Mouse (Mus musculus): ENCODE measurements around the gene Ighmbp2. TPM values are rescaled to one million over a fixed set of nuclear protein-coding genes. Genes with fewer than 3 reads are reported as not detected.

The Ighmbp2 gene
- total RNA-seq, 1 experiment, result 13.2 TPM

DNA sequence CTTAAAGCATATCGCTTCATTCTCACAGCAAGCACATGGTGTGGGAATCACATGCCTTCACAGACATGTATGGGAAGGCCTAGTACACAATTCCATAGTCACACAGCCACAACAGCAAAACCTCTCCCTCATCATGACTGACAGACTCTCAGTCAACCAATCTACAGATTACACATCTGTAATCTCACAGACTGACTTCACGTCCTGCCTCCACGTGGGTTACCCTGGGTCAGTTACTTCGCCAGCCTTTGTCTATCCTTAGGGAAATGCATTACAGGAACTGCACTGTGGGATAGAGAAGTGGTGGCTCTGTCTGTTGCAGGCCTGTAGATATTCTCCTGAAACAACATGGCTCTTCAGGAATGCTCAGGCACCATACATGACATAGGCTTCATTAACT, 931 bp downstream of the Ighmbp2 start:
- DNase-seq (ENCODE audit: low read depth, low spot score), result no peak
- Histone ChIP-seq H3K4me3 (ENCODE audit: insufficient read depth in 1 of 2, low read depth in 1 of 2, low read length in 2 of 2, poor library complexity in 1 of 2, severe bottlenecking in 1 of 2) (peak overlapping the region; percentile 86 to 95), H3K36me3 (ENCODE audit: control insufficient read depth, insufficient read depth, low read length, poor library complexity, severe bottlenecking) (peaks cover 28% of the 10 kb centered on the region), H3K4me1 (ENCODE audit: control insufficient read depth in 2 of 2, insufficient read depth in 2 of 2, low read length in 2 of 2, poor library complexity in 1 of 2) (peaks cover 3 to 4% of the 10 kb centered on the region in 2 experiments; a peak in 2 of 4 replicates), H3K9ac (ENCODE audit: insufficient read depth, low read depth, low read length, poor library complexity, severe bottlenecking) (peak overlapping the region; percentile 83), H3K27ac (ENCODE audit: insufficient read depth, low read depth, low read length, poor library complexity, severe bottlenecking) (no peak overlapping the region), H3K9me3 (ENCODE audit: control insufficient read depth, insufficient read depth, low read depth, low read length) (no peaks in the 10 kb centered on the region)
- in situ Hi-C loops (cut with MboI; ENCODE audit: low sequenced_read_pairs in 2 of 2, unreplicated experiment in 2 of 2), result no loop called here
- TF ChIP-seq HCFC1 (IDR thresholded peaks at IDR 0.05; ENCODE audit: borderline replicate concordance, insufficient read depth, low read length), result no peak
- TF ChIP-seq CHD2 (IDR thresholded peaks at IDR 0.05; ENCODE audit: low read depth, low read length), result no peak
- no peak for TF ChIP-seq MAFK (IDR thresholded peaks at IDR 0.05; ENCODE audit: insufficient read depth, low read depth, low read length)
- no peak for TF ChIP-seq ZC3H11A (IDR thresholded peaks at IDR 0.05; ENCODE audit: borderline replicate concordance, low read depth, low read length)
- TF ChIP-seq ZNF384 (IDR thresholded peaks at IDR 0.05; ENCODE audit: low read depth, low read length), result no peak

DNA sequence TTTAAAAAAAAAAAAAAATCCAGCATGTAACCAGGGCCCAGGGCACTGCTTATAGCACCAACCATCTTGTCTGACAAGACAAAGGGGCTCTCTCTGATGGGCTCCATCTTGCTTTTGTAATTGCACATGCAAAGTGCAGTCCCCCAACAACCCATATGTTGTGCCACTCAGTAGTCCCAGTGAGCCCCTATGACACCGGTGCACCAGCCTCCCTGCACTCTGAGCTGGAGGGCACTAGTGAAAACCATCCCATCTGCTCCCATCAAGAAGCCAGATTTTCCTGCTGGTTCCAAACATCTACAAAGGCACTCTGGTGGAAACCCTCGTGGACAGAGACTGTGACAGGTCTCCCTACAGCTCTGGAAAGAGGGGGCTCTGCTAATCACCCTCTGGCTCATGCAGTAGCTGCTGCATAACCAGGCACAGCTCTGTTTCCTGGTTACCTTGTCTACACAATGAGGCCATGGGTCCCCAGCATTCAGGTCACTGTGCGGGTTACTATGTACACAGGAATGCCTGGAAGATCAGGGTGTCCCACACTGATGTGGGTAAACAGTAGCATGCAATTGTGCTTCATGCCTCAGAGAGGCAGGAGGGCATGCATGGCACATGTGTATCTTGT, 7.0 kb downstream of the Ighmbp2 start:
- Histone ChIP-seq H3K36me3 (ENCODE audit: control insufficient read depth, insufficient read depth, low read length, poor library complexity, severe bottlenecking) (peaks cover 43% of the 10 kb centered on the region), H3K9me3 (ENCODE audit: control insufficient read depth, insufficient read depth, low read depth, low read length) (no peaks in the 10 kb centered on the region), H3K4me1 (ENCODE audit: control insufficient read depth in 2 of 2, insufficient read depth in 2 of 2, low read length in 2 of 2, poor library complexity in 1 of 2) (0 out of 4 replicates have a peak, but pooled peaks cover 0 to 2% of the 10 kb centered on the region in 2 experiments), H3K4me3 (ENCODE audit: insufficient read depth in 1 of 2, low read depth in 1 of 2, low read length in 2 of 2, poor library complexity in 1 of 2, severe bottlenecking in 1 of 2) (no peak overlapping the region), H3K27ac (ENCODE audit: insufficient read depth, low read depth, low read length, poor library complexity, severe bottlenecking) (no peak overlapping the region), H3K9ac (ENCODE audit: insufficient read depth, low read depth, low read length, poor library complexity, severe bottlenecking) (no peak overlapping the region)
- in situ Hi-C loops (cut with MboI; ENCODE audit: low sequenced_read_pairs in 2 of 2, unreplicated experiment in 2 of 2), result no loop called here
- TF ChIP-seq MAFK (IDR thresholded peaks at IDR 0.05; ENCODE audit: insufficient read depth, low read depth, low read length), result no peak
- DNase-seq (ENCODE audit: low read depth, low spot score), result no peak

DNA sequence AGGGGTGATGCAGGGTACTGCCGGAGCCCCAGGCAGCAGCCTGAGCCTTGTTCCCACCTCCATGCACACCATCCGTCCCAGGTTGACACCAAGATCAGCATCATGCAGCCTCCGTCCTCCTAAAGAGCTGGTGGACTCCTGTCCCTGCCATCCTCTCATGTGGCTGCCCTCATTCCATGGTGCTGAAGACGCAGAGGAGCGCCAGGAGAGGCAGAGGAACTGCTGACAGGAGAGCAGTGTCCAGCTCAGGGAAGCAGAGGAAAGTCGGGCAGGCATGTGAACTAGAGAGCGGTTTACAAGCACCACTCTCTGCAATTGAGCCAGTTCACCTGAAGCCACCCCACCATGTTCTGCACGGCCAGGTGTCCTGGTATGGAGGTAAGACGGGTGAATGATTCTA, 9.5 kb downstream of the Ighmbp2 start:
- no peaks in the 10 kb centered on the region for H3K9me3 ChIP-seq (ENCODE audit: control insufficient read depth, insufficient read depth, low read depth, low read length)
- 0 out of 4 replicates have a peak, but pooled peaks cover 0 to 2% of the 10 kb centered on the region in 2 experiments for H3K4me1 ChIP-seq (ENCODE audit: control insufficient read depth in 2 of 2, insufficient read depth in 2 of 2, low read length in 2 of 2, poor library complexity in 1 of 2)
- no peak overlapping the region for H3K27ac ChIP-seq (ENCODE audit: insufficient read depth, low read depth, low read length, poor library complexity, severe bottlenecking)
- in situ Hi-C loops (cut with MboI; ENCODE audit: low sequenced_read_pairs in 2 of 2, unreplicated experiment in 2 of 2), result no loop called here
- TF ChIP-seq ZC3H11A (IDR thresholded peaks at IDR 0.05; ENCODE audit: borderline replicate concordance, low read depth, low read length) (no peak), HCFC1 (IDR thresholded peaks at IDR 0.05; ENCODE audit: borderline replicate concordance, insufficient read depth, low read length) (no peak), MAFK (IDR thresholded peaks at IDR 0.05; ENCODE audit: insufficient read depth, low read depth, low read length) (no peak), ZNF384 (IDR thresholded peaks at IDR 0.05; ENCODE audit: low read depth, low read length) (no peak), CHD2 (IDR thresholded peaks at IDR 0.05; ENCODE audit: low read depth, low read length) (no peak)
- no peak for DNase-seq (ENCODE audit: low read depth, low spot score)
- H3K9ac ChIP-seq (ENCODE audit: insufficient read depth, low read depth, low read length, poor library complexity, severe bottlenecking), result no peak overlapping the region
- peaks cover 41% of the 10 kb centered on the region for H3K36me3 ChIP-seq (ENCODE audit: control insufficient read depth, insufficient read depth, low read length, poor library complexity, severe bottlenecking)
- no peak overlapping the region for H3K4me3 ChIP-seq (ENCODE audit: insufficient read depth in 1 of 2, low read depth in 1 of 2, low read length in 2 of 2, poor library complexity in 1 of 2, severe bottlenecking in 1 of 2)

DNA sequence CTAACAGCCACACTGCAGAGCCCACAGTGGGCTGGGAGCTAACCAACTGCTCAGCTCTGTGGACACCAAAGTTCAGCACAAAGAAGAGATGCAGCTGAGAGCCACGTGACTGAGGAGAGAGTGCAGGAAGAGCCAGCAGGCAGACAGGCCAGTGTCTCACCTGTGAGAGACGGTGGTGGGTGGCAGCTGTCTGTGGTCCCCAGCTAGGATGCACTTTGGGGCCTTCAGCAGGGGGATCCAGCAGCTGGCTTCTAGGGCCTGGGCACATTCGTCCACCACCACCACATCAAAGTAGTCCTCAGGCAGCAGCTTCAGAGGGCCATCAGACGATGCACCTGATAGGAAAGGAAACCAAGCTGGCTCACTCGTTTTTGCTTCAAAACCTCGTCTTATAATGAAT, 11.5 kb downstream of the Ighmbp2 start:
- H3K9ac ChIP-seq (ENCODE audit: insufficient read depth, low read depth, low read length, poor library complexity, severe bottlenecking), result no peak overlapping the region
- peaks cover 51% of the 10 kb centered on the region for H3K36me3 ChIP-seq (ENCODE audit: control insufficient read depth, insufficient read depth, low read length, poor library complexity, severe bottlenecking)
- DNase-seq (ENCODE audit: low read depth, low spot score), result no peak
- 0 out of 4 replicates have a peak, but pooled peaks cover 0 to 2% of the 10 kb centered on the region in 2 experiments for H3K4me1 ChIP-seq (ENCODE audit: control insufficient read depth in 2 of 2, insufficient read depth in 2 of 2, low read length in 2 of 2, poor library complexity in 1 of 2)
- no peak overlapping the region for H3K4me3 ChIP-seq (ENCODE audit: insufficient read depth in 1 of 2, low read depth in 1 of 2, low read length in 2 of 2, poor library complexity in 1 of 2, severe bottlenecking in 1 of 2)
- no peak for TF ChIP-seq ZC3H11A (IDR thresholded peaks at IDR 0.05; ENCODE audit: borderline replicate concordance, low read depth, low read length)
- no peak for TF ChIP-seq HCFC1 (IDR thresholded peaks at IDR 0.05; ENCODE audit: borderline replicate concordance, insufficient read depth, low read length)
- TF ChIP-seq ZNF384 (IDR thresholded peaks at IDR 0.05; ENCODE audit: low read depth, low read length), result no peak
- TF ChIP-seq CHD2 (IDR thresholded peaks at IDR 0.05; ENCODE audit: low read depth, low read length), result no peak
- TF ChIP-seq MAFK (IDR thresholded peaks at IDR 0.05; ENCODE audit: insufficient read depth, low read depth, low read length), result no peak
- H3K9me3 ChIP-seq (ENCODE audit: control insufficient read depth, insufficient read depth, low read depth, low read length), result no peaks in the 10 kb centered on the region
- H3K27ac ChIP-seq (ENCODE audit: insufficient read depth, low read depth, low read length, poor library complexity, severe bottlenecking), result no peak overlapping the region
- in situ Hi-C loops (cut with MboI; ENCODE audit: low sequenced_read_pairs in 2 of 2, unreplicated experiment in 2 of 2), result no loop called here

DNA sequence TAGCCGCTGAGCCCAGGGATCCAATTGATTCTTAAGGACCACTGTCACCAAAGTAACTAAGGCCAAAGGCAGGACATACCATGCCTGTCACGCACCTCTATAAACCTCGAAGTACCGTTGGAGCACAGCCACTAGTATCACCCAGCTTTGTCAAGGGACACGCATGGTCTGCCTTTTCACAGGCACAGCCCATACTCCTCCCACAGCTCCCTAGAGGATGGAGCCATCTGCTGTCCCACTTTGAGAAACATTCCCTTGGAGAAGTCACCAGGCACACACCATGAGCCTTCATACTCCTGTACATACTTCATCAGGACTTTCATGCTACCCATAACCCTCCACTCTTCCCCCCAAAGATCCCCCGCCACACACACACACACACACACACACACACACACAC, 13.0 kb downstream of the Ighmbp2 start:
- Histone ChIP-seq H3K4me1 (ENCODE audit: control insufficient read depth in 2 of 2, insufficient read depth in 2 of 2, low read length in 2 of 2, poor library complexity in 1 of 2) (0 out of 4 replicates have a peak, but pooled peaks cover 0 to 2% of the 10 kb centered on the region in 2 experiments), H3K36me3 (ENCODE audit: control insufficient read depth, insufficient read depth, low read length, poor library complexity, severe bottlenecking) (peaks cover 56% of the 10 kb centered on the region), H3K27ac (ENCODE audit: insufficient read depth, low read depth, low read length, poor library complexity, severe bottlenecking) (no peak overlapping the region), H3K9me3 (ENCODE audit: control insufficient read depth, insufficient read depth, low read depth, low read length) (no peaks in the 10 kb centered on the region), H3K9ac (ENCODE audit: insufficient read depth, low read depth, low read length, poor library complexity, severe bottlenecking) (no peak overlapping the region), H3K4me3 (ENCODE audit: insufficient read depth in 1 of 2, low read depth in 1 of 2, low read length in 2 of 2, poor library complexity in 1 of 2, severe bottlenecking in 1 of 2) (no peak overlapping the region)
- in situ Hi-C loops (cut with MboI; ENCODE audit: low sequenced_read_pairs in 2 of 2, unreplicated experiment in 2 of 2), result no loop called here
- no peak for TF ChIP-seq ZC3H11A (IDR thresholded peaks at IDR 0.05; ENCODE audit: borderline replicate concordance, low read depth, low read length)
- no peak for TF ChIP-seq CHD2 (IDR thresholded peaks at IDR 0.05; ENCODE audit: low read depth, low read length)
- no peak for TF ChIP-seq HCFC1 (IDR thresholded peaks at IDR 0.05; ENCODE audit: borderline replicate concordance, insufficient read depth, low read length)
- TF ChIP-seq MAFK (IDR thresholded peaks at IDR 0.05; ENCODE audit: insufficient read depth, low read depth, low read length), result no peak
- no peak for TF ChIP-seq ZNF384 (IDR thresholded peaks at IDR 0.05; ENCODE audit: low read depth, low read length)
- no peak for DNase-seq (ENCODE audit: low read depth, low spot score)

All from ES-E14 (cell line).